Mouse (Mus musculus): ENCODE measurements at regions not wholly inside any gene's neighbourhood (a gene's known extent, or its start where the extent isn't known, plus 50 kb on each side); places are given as distances from the start of the nearest gene placed in this dataset.

- TF ChIP-seq EP300 (IDR thresholded peaks at IDR 0.05; ENCODE audit: insufficient read depth, low read depth, low read length) (no peak), CTCF (IDR thresholded peaks at IDR 0.05; ENCODE audit: low read depth, low read length) (no peak)
Measured at GRCm38 (mm10) chr8:49441270-49441669, 597.5 kb upstream of the Tenm3 start.
